Mouse (Mus musculus) layer of hippocampus, postnatal 36 days (tissue): ENCODE data around the gene Nek8. TPM values are rescaled to one million over a fixed set of nuclear protein-coding genes. Genes with fewer than 3 reads are reported as not detected.
"Not testable (repeated sequence)": the region's sequence is repeated elsewhere in the genome, so short reads cannot be mapped to it uniquely, and the experiment has no call there.

Experiments
- DNase-seq, 2 experiments: peaks; one replicate each; pipeline ENCODE4 v3.0.0; 2022
- total RNA-seq, 2 experiments: library from RNA; stranded (reverse); gene quantifications; 2 replicates each; pipeline ENCODE4 v1.2.3; 2021

The Nek8 gene
- total RNA-seq: 1 to 10 TPM; 2.4 to 2.5 TPM

GRCm38 (mm10) chr11:78176402-78176862, at the start of gene Nek8, which contains the start of gene Tlcd1:
Gene Nek8, minus strand, starts transcription at chr11:78176675.
Gene Tlcd1, plus strand, starts transcription at chr11:78176711.
- peak; percentile 83 to 84 for DNase-seq

GRCm38 (mm10) chr11:78223586-78223985, 47.1 kb upstream of the Nek8 start:
- no peak for DNase-seq

- DNase-seq: peak in 1 of 2 experiments; percentile 24
Measured at GRCm38 (mm10) chr11:78215709-78216317, 39.3 kb upstream of the Nek8 start.

GRCm38 (mm10) chr11:78213086-78213817, 36.8 kb upstream of the Nek8 start:
- no peak for DNase-seq

GRCm38 (mm10) chr11:78211513-78211912, 35.0 kb upstream of the Nek8 start:
- DNase-seq: no peak

- DNase-seq: no peak
Measured at GRCm38 (mm10) chr11:78210615-78211014, 34.1 kb upstream of the Nek8 start.

GRCm38 (mm10) chr11:78209886-78210285, 33.4 kb upstream of the Nek8 start:
- no peak for DNase-seq

- DNase-seq: no peak
Measured at GRCm38 (mm10) chr11:78207190-78207589, 30.7 kb upstream of the Nek8 start.

GRCm38 (mm10) chr11:78205361-78206206, 29.1 kb upstream of the Nek8 start:
- DNase-seq: no peak

GRCm38 (mm10) chr11:78204287-78204686, 27.8 kb upstream of the Nek8 start:
- DNase-seq: no peak

GRCm38 (mm10) chr11:78202372-78202771, 25.9 kb upstream of the Nek8 start:
- DNase-seq: no peak

GRCm38 (mm10) chr11:78195101-78195863, 18.8 kb upstream of the Nek8 start:
- no peak for DNase-seq

- no peak for DNase-seq
Measured at GRCm38 (mm10) chr11:78194411-78195100, 18.1 kb upstream of the Nek8 start.

GRCm38 (mm10) chr11:78193113-78193512, 16.6 kb upstream of the Nek8 start, which contains the start of gene Proca1:
Gene Proca1, plus strand, starts transcription at chr11:78193392.
- no peak for DNase-seq

- no peak for DNase-seq
Measured at GRCm38 (mm10) chr11:78190041-78190440, 13.6 kb upstream of the Nek8 start.

- DNase-seq: peak; percentile 72 to 74
Measured at GRCm38 (mm10) chr11:78189234-78190040, 13.0 kb upstream of the Nek8 start.

GRCm38 (mm10) chr11:78188331-78189233, 12.1 kb upstream of the Nek8 start, which contains the start of gene Rab34:
Gene Rab34, plus strand, starts transcription at chr11:78188430.
- peak; percentile 77 to 82 for DNase-seq

GRCm38 (mm10) chr11:78184702-78185101, 8.2 kb upstream of the Nek8 start:
- DNase-seq: not testable (repeated sequence)

GRCm38 (mm10) chr11:78183884-78184514, 7.5 kb upstream of the Nek8 start:
- DNase-seq: no peak
